Mouse (Mus musculus): ENCODE data around the gene Olfr1360. TPM values are rescaled to one million over a fixed set of nuclear protein-coding genes. Genes with fewer than 3 reads are reported as not detected.
A peak's percentile ranks its signal among the peaks of the same experiment; 100 is the strongest.
"Not testable (repeated sequence)": the region's sequence is repeated elsewhere in the genome, so short reads cannot be mapped to it uniquely, and the experiment has no call there.

Olfr1360 gene
- not detected in 2 replicates for polyA plus RNA-seq (2014; fragmentation: Nextera tagmentation; extraction: Ambion mirVana)

GRCm38 (mm10) chr13:21677305-21677704, at the start of gene Olfr1360:
Gene Olfr1360 (minus strand): TSS chr13:21677405.
- H3K4me3 ChIP-seq (ENCODE audit: low read depth, low read length), result no peak within 1 kb of the TSS
- ATAC-seq (replicated peaks; ENCODE audit: low FRiP score, low TSS enrichment, low read depth) (no peak), DNase-seq (ENCODE audit: low spot score) (no peak)
- no peaks in the 10 kb centered on the region for H3K27me3 ChIP-seq (replicated peaks; ENCODE audit: control insufficient read depth, insufficient read depth, low read length)
- no peak within 1 kb of the TSS for H3K9ac ChIP-seq (ENCODE audit: low read length)
- 81% methylated on average over 2 of the region's 2 CpGs for WGBS
- H3K9me3 ChIP-seq (ENCODE audit: control insufficient read depth, low read length), result no peaks in the 10 kb centered on the region
- no peaks in the 10 kb centered on the region for H3K4me1 ChIP-seq (replicated peaks; ENCODE audit: control insufficient read depth, insufficient read depth, low read length)
- no peak within 1 kb of the TSS for H3K4me2 ChIP-seq (ENCODE audit: low read length)
- no peaks in the 10 kb centered on the region for H3K36me3 ChIP-seq (ENCODE audit: control insufficient read depth, insufficient read depth, low read length)
- no peak within 1 kb of the TSS for H3K27ac ChIP-seq (ENCODE audit: low read depth)

GRCm38 (mm10) chr13:21722993-21723836, 46.0 kb upstream of the Olfr1360 start:
- Histone ChIP-seq H3K4me2 (ENCODE audit: low read length) (peak overlapping the region; percentile 74), H3K36me3 (ENCODE audit: control insufficient read depth, insufficient read depth, low read length) (no peaks in the 10 kb centered on the region), H3K9me3 (ENCODE audit: control insufficient read depth, low read length) (no peaks in the 10 kb centered on the region), H3K4me3 (ENCODE audit: low read depth, low read length) (no peak overlapping the region; the same call in 1 of the 2 replicates), H3K27me3 (replicated peaks; ENCODE audit: control insufficient read depth, insufficient read depth, low read length) (no peaks in the 10 kb centered on the region), H3K4me1 (replicated peaks; ENCODE audit: control insufficient read depth, insufficient read depth, low read length) (peaks cover 23% of the 10 kb centered on the region), H3K27ac (ENCODE audit: low read depth) (peak overlapping the region; percentile 93; the same call in 1 of the 2 replicates), H3K9ac (ENCODE audit: low read length) (peak overlapping the region; percentile 64; the same call in 1 of the 2 replicates)
- ATAC-seq (replicated peaks; ENCODE audit: low FRiP score, low TSS enrichment, low read depth), result no peak
- DNase-seq (ENCODE audit: low spot score), result no peak
- whole genome bisulfite sequencing, result 34% methylated on average over 5 of the region's 5 CpGs

DNA sequence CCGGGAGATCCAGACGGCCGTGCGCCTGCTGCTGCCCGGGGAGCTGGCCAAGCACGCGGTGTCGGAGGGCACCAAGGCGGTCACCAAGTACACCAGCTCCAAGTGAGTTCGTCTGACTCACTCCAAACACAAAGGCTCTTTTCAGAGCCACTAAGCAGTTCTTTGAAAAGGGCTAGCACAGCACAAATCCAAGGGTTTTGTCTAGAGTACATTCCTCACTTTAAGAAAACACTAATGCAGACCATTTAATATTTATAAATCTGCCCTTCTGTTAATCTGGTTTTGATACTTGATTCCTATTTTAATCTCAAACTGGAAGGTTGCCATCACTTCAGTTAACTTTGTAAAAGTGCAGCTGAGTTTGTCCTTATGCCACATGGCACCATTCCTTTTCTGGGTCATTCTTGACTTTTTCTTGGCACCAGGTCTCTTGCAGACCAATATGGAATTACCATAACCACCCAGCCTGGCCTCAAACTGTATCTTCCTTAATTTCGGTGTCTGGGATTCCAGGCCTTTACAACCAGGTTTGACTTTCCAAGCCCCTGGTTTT, 45.2 kb upstream of the Olfr1360 start:
- Histone ChIP-seq H3K27ac (ENCODE audit: low read depth) (peak overlapping the region; percentile 93), H3K9ac (ENCODE audit: low read length) (peak overlapping the region; percentile 64), H3K36me3 (ENCODE audit: control insufficient read depth, insufficient read depth, low read length) (no peaks in the 10 kb centered on the region), H3K4me3 (ENCODE audit: low read depth, low read length) (peak overlapping the region; percentile 33), H3K9me3 (ENCODE audit: control insufficient read depth, low read length) (no peaks in the 10 kb centered on the region), H3K27me3 (replicated peaks; ENCODE audit: control insufficient read depth, insufficient read depth, low read length) (no peaks in the 10 kb centered on the region), H3K4me2 (ENCODE audit: low read length) (peak overlapping the region; percentile 74), H3K4me1 (replicated peaks; ENCODE audit: control insufficient read depth, insufficient read depth, low read length) (peaks cover 26% of the 10 kb centered on the region)
- no peak for DNase-seq (ENCODE audit: low spot score)
- 7% methylated on average over 6 of the region's 11 CpGs for WGBS
- 0 out of 2 replicates have a peak, but pooled peaks have one; percentile 9 for ATAC-seq (replicated peaks; ENCODE audit: low FRiP score, low TSS enrichment, low read depth)

DNA sequence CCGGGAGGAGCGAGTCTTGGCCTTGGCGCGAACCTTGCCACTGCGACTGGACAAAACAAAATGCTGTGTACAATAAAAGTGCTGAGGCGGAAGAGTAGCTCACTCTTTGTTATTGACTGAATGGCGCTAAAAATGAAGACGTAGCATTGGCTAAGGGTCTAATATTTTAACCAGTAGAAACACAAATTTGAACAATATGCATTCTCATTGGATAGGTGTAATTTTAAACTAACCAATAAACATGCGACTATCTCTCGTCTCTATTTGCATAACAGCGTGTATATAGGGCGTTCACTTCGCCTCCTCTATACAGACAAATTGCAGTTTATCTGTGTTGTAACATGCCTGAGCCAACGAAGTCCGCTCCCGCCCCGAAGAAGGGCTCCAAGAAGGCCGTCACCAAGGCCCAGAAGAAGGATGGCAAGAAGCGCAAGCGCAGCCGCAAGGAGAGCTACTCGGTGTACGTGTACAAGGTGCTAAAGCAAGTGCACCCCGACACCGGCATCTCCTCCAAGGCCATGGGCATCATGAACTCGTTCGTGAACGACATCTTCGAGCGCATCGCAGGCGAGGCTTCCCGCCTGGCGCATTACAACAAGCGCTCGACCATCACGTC, 44.7 kb upstream of the Olfr1360 start, which contains the start of gene Hist1h2bm:
TSS of gene Hist1h2bm (plus strand) at position 288 of the 616 bp plus-strand sequence.
- DNase-seq (ENCODE audit: low spot score) (peak; percentile 86), ATAC-seq (replicated peaks; ENCODE audit: low FRiP score, low TSS enrichment, low read depth) (peak; percentile 95)
- Histone ChIP-seq H3K4me1 (replicated peaks; ENCODE audit: control insufficient read depth, insufficient read depth, low read length) (peaks cover 26% of the 10 kb centered on the region), H3K27ac (ENCODE audit: low read depth) (peak within 1 kb of the TSS; percentile 93), H3K4me3 (ENCODE audit: low read depth, low read length) (peak within 1 kb of the TSS; percentile 35), H3K9ac (ENCODE audit: low read length) (peak within 1 kb of the TSS; percentile 69), H3K4me2 (ENCODE audit: low read length) (peak within 1 kb of the TSS; percentile 74)
- not testable (repeated sequence) for H3K27me3 ChIP-seq (replicated peaks; ENCODE audit: control insufficient read depth, insufficient read depth, low read length); H3K9me3 ChIP-seq (ENCODE audit: control insufficient read depth, low read length); H3K36me3 ChIP-seq (ENCODE audit: control insufficient read depth, insufficient read depth, low read length)
- WGBS, result under 1% methylated on average over 34 of the region's 37 CpGs

DNA sequence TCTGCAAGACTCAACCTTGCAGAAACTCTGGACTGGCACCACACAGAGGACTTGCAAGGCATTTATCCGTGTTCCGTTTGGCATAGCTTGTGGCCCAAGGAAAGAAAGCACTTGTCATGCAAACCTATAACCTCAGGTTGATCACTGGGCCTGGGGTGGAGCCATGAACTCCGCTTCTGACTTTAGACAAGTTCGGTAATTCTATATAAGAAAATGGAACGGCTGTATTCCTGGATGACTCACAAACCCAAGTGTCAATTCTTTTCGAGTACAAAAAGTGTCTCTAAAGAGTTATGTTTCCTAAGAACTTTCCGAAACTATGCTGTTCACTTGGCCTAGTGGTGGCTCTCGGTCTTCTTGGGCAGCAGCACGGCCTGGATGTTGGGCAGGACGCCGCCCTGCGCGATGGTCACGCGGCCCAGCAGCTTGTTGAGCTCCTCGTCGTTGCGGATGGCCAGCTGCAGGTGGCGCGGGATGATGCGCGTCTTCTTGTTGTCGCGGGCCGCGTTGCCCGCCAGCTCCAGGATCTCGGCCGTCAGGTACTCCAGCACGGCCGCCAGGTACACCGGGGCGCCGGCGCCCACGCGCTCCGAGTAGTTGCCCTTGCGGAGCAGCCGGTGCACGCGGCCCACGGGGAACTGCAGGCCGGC, 44.0 kb upstream of the Olfr1360 start:
- peak overlapping the region; percentile 35 for H3K4me3 ChIP-seq (ENCODE audit: low read depth, low read length)
- WGBS, result 2% methylated on average over 21 of the region's 44 CpGs
- not testable (repeated sequence) for H3K27me3 ChIP-seq (replicated peaks; ENCODE audit: control insufficient read depth, insufficient read depth, low read length); H3K36me3 ChIP-seq (ENCODE audit: control insufficient read depth, insufficient read depth, low read length); H3K9me3 ChIP-seq (ENCODE audit: control insufficient read depth, low read length)
- H3K9ac ChIP-seq (ENCODE audit: low read length), result peak overlapping the region; percentile 69
- H3K27ac ChIP-seq (ENCODE audit: low read depth), result peak overlapping the region; percentile 93
- DNase-seq (ENCODE audit: low spot score) (peak; percentile 72), ATAC-seq (replicated peaks; ENCODE audit: low FRiP score, low TSS enrichment, low read depth) (peak; percentile 21; the same call in 1 of the 2 replicates)
- peaks cover 26% of the 10 kb centered on the region for H3K4me1 ChIP-seq (replicated peaks; ENCODE audit: control insufficient read depth, insufficient read depth, low read length)
- H3K4me2 ChIP-seq (ENCODE audit: low read length), result peak overlapping the region; percentile 74

DNA sequence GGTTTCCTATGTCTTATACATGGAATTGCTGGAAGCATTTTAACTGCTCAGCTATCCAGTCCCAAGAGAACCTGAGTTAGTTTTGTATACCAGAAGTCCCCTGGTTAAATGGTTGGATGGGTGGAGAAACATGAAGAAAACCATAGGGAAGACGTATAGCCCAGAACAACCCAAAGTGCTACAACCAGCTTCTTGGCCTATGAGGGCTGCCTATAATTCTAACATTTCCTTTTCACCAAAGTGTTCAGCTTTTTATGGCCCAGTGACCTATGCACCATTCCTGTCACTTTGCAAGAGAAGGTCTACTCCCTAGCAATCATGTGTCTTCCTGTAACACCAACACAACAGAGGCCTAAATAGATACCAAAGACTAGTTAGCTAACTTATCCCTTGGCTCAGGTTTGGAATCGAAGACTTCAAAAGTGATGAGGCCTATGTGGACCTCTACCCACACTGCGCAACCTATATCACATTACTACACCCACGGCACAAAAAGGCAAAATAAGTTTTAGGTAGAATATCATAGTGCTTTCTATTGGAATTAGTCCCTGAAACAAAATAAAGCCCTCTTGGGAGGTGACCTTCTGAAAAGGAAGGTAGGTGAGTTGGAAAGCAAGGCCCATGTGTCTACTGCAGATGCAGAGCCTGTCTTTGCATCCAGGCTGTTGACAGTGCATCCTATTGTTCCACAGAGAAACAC, 41.3 kb upstream of the Olfr1360 start:
- no peaks in the 10 kb centered on the region for H3K36me3 ChIP-seq (ENCODE audit: control insufficient read depth, insufficient read depth, low read length)
- H3K27ac ChIP-seq (ENCODE audit: low read depth), result peak overlapping the region; percentile 87
- H3K4me2 ChIP-seq (ENCODE audit: low read length), result peak overlapping the region; percentile 78
- DNase-seq (ENCODE audit: low spot score) (peak; percentile 63), ATAC-seq (replicated peaks; ENCODE audit: low FRiP score, low TSS enrichment, low read depth) (no peak)
- H3K9me3 ChIP-seq (ENCODE audit: control insufficient read depth, low read length), result no peaks in the 10 kb centered on the region
- peak overlapping the region; percentile 86 for H3K9ac ChIP-seq (ENCODE audit: low read length)
- 60% methylated on average over 4 of the region's 4 CpGs for WGBS
- peak overlapping the region; percentile 38 for H3K4me3 ChIP-seq (ENCODE audit: low read depth, low read length)
- peaks cover 31% of the 10 kb centered on the region for H3K4me1 ChIP-seq (replicated peaks; ENCODE audit: control insufficient read depth, insufficient read depth, low read length)
- H3K27me3 ChIP-seq (replicated peaks; ENCODE audit: control insufficient read depth, insufficient read depth, low read length), result no peaks in the 10 kb centered on the region

DNA sequence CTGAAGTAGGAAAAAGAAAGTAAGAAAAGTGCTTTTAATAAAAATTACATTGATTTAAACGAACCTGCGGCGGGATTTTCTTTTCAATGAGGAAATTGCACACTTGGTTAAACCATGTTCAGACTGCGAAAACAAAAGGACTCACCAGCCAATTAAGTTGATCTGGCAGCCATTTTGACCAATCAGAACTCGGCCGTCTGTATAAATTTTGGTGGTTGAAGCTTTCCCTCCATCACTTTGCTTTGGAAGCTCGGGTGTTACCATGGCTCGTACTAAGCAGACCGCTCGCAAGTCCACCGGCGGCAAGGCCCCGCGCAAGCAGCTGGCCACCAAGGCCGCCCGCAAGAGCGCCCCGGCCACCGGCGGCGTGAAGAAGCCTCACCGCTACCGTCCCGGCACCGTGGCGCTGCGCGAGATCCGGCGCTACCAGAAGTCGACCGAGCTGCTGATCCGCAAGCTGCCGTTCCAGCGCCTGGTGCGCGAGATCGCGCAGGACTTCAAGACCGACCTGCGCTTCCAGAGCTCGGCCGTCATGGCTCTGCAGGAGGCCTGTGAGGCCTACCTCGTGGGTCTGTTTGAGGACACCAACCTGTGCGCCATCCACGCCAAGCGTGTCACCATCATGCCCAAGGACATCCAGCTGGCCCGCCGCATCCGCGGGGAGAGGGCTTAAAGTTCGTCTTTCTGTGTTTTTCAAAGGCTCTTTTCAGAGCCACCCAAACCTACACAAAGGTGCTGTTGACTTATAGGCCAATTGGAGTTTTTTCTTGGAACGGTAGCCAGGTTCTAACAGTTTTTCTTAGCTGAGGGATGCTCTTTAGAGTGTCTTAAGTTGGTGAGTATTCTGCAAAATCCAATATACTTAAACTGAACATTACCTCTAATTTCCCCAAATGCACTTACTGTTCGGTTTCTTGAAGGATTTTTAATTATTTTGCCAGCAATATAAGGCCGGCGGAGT, 40.5 kb upstream of the Olfr1360 start, which contains the start of gene Hist1h3h:
TSS of gene Hist1h3h (plus strand) at position 263 of the 961 bp plus-strand sequence.
- peak; percentile 38 for ATAC-seq (replicated peaks; ENCODE audit: low FRiP score, low TSS enrichment, low read depth)
- H3K4me1 ChIP-seq (replicated peaks; ENCODE audit: control insufficient read depth, insufficient read depth, low read length), result peaks cover 27% of the 10 kb centered on the region

More for the DNA sequence above, 40.5 kb upstream of the Olfr1360 start, which contains the start of gene Hist1h3h:
- H3K27me3 ChIP-seq (replicated peaks; ENCODE audit: control insufficient read depth, insufficient read depth, low read length); H3K9me3 ChIP-seq (ENCODE audit: control insufficient read depth, low read length); H3K36me3 ChIP-seq (ENCODE audit: control insufficient read depth, insufficient read depth, low read length): not testable (repeated sequence)
- Histone ChIP-seq H3K9ac (ENCODE audit: low read length) (peak within 1 kb of the TSS; percentile 91), H3K4me3 (ENCODE audit: low read depth, low read length) (peak within 1 kb of the TSS; percentile 50), H3K27ac (ENCODE audit: low read depth) (peak within 1 kb of the TSS; percentile 98), H3K4me2 (ENCODE audit: low read length) (peak within 1 kb of the TSS; percentile 82)
- peak; percentile 94 for DNase-seq (ENCODE audit: low spot score)
- WGBS, result 1% methylated on average over 28 of the region's 56 CpGs
